Mouse (Mus musculus) G1E (cell line): ENCODE measurements around the gene Srsf6.

Experiments used
- CTCF ChIP-seq: IDR thresholded peaks from 2 replicates; pipeline ENCODE4 v1.5.1; 2012; ENCODE audit warnings: low read depth, low read length, inconsistent platforms, mixed read lengths
- TAL1 ChIP-seq: conservative IDR thresholded peaks from 2 replicates; pipeline ENCODE4 v1.6.1; 2012; ENCODE audit warnings: low read depth, low read length, inconsistent platforms, mixed read lengths

- TF ChIP-seq CTCF: no peak
- no peak for TF ChIP-seq TAL1
Observed at GRCm38 (mm10) chr2:162961321-162961720, 30.0 kb downstream of the Srsf6 start.
